Mouse (Mus musculus) right cerebral cortex, postnatal 4 days (tissue): ENCODE data around the gene Ahnak.
A peak's percentile ranks its signal among the peaks of the same experiment; 100 is the strongest.
"Not testable (repeated sequence)": the region's sequence is repeated elsewhere in the genome, so short reads cannot be mapped to it uniquely, and the experiment has no call there.

Source experiments
- DNase-seq: peaks from one replicate; pipeline ENCODE4 v3.0.0-alpha.2; 2022

Ahnak gene

DNA sequence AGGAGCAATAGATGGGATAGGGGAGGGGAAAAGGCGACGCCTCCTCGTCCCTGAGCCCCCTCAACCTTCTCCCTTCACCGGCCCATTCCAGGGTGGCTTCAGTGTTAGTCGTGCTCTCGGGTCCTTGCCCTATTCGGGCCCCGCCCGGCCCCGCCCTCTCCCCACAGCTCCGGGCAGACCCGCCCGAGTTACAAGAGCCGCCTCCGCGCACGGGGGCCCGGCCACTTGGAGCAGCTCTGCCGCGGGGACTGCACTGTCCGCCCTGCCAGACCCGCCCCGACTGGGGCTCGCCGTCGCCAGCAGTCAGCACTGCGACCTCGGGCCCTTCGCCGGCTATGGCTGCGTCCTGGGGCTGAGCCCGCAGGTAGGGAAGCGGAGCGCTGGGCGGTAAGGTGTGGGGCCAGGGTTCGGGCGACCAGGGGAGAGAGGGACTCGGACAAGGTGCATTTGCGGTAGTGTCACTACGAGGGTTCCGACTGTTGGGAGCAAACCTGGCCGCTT is at the start of gene Ahnak:
Gene Ahnak (plus strand): TSS at position 219 of the 501 bp plus-strand sequence.
- DNase-seq = no peak

GRCm38 (mm10) chr19:8940526-8941133 is 48.5 kb upstream of the Ahnak start:
- DNase-seq = no peak

- no peak for DNase-seq
These were observed 48.0 kb upstream of the Ahnak start for GRCm38 (mm10) chr19:8941136-8941514.

- peak; percentile 94 for DNase-seq
These were observed 47.4 kb upstream of the Ahnak start, which contains the start of gene Mta2 for GRCm38 (mm10) chr19:8941515-8942217. Mta2 (plus strand) TSS chr19:8941875.

DNA sequence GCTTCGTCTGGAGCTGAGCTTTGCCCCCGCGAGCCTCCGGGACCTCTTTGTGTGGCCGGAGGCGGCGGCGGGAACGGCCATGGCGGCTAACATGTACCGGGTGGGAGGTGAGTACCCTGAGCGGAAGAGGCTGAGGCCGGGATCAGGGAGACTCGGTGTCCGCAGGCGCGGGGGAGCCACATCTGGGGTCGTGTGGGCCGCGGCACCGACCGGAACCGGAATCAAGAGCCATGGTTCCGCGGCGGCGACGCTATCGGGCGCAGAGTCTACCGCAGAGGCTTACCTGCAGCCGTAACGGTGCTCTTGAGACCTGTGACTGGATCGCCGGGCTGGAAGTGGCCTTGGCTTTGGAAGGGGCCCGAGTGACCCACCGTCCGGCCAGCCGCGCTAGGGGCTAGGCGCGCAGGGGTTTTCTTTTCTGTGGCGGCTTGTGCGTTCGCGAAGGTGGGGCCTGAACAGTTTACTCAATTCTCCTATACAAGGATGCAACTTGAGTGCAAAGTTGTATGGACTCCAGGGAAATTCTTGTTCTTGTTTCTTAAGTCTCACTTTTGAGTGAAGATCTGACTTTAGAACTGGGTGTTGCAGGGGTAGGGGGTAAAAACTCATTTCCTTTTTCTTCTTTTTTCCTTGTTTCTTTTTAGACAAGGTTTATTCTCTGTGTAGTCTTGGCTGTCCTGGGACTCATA is 46.7 kb upstream of the Ahnak start:
- peak; percentile 58 for DNase-seq

DNA sequence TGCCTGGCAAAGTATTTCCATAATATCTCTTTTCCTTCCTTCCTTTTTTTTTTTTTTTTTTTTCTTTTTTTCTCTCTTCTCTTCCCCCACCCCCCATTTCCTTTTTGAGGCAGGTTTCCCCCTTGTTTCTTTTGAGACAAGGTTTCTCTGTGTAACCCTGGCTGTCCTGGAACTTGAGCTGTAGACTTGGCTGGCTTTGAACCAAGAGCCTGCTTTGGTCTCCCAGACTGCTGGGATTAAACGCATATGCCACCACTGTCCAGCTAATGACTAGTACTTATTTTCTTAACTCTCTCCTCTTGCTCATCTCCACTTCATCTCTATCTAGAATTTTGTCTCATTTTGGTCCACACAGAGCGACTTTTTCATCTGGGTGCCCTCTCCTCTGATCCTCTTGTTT is 46.0 kb upstream of the Ahnak start:
- no peak for DNase-seq

DNA sequence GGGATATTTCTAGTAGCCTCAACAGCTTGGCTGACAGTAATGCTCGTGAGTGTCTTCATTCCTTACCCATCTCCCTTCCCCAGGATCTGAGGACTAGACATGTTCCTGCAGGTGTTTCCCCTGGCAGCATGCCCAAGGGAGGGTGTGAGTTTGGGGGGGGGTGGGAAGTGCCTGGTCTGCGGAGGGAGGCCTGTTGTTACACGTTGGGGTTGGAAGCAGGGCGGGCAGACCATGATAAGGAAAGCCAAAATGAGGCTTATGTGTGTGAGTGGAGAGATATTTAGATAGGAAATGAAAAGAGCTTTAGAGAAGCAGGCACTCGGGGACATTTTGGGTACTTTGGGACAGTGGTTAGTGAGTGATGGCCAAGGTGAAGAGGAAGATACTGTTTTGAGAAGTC is 45.0 kb upstream of the Ahnak start:
- no peak for DNase-seq

DNA sequence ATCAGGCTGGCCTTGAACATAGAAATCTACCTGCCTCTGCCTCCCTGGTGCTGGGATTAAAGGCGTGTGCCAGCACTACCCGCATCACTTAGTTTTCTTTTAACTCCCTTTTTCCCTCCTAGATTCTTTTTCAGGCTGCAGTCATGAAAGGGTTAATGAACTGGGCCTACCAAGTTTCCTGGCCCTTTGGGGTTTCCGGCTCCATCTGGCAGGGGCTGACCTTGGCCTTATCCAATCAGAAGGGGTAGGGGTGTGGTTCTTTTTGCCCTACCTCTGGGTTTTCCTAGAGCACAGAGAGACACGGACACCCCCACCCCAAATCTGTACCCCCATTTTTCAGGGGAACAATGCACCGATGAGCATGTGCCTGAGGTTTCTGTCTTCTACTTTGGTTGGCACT is 44.3 kb upstream of the Ahnak start:
- DNase-seq = peak; percentile 55

- DNase-seq = no peak
These were observed 43.8 kb upstream of the Ahnak start for GRCm38 (mm10) chr19:8945251-8945650.

DNA sequence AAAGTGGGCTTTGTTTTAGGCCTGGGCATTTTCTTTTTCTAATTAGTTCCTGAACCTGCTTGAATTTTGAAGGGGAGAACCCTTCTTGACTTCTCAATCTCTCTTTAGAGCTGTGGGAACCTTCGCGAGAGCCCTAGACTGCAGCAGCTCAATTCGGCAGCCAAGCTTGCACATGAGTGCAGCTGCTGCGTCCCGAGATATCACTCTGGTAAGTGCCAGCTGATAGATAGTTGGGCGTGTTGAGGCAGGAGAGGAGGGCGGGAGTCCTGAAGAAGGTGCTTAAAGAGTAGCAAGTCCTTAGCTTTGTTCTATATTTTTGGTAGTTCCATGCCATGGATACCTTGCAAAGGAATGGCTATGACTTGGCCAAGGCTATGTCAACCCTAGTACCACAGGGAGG is 42.2 kb upstream of the Ahnak start:
- DNase-seq = no peak

- no peak for DNase-seq
These were observed 38.9 kb upstream of the Ahnak start for GRCm38 (mm10) chr19:8950190-8950589.

- peak; percentile 25 for DNase-seq
These were observed 36.8 kb upstream of the Ahnak start for GRCm38 (mm10) chr19:8952241-8952640.

GRCm38 (mm10) chr19:8953135-8954039 is 35.7 kb upstream of the Ahnak start, which contains the start of gene Tut1:
Tut1 (plus strand) TSS chr19:8953847.
- peak; percentile 81 for DNase-seq

- DNase-seq = no peak
These were observed 34.9 kb upstream of the Ahnak start for GRCm38 (mm10) chr19:8954171-8954570.

DNA sequence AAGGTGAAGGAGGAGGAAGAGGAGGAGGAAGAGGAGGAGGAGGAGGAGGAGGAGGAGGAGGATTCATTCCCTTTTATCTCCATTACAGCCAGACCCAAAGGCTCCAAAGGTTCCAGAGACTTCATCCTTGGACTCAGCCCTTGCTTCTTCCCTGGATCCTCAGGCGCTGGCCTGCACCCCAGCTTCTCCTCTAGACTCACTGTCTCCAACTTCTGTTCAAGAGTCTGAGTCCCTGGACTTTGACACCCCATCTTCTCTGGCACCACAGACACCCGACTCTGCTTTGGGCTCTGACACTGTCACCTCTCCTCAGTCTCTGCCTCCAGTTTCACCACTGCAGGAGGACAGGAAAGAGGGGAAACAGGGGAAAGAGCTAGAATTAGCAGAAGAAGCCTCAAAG is 26.8 kb upstream of the Ahnak start:
- DNase-seq = no peak

DNA sequence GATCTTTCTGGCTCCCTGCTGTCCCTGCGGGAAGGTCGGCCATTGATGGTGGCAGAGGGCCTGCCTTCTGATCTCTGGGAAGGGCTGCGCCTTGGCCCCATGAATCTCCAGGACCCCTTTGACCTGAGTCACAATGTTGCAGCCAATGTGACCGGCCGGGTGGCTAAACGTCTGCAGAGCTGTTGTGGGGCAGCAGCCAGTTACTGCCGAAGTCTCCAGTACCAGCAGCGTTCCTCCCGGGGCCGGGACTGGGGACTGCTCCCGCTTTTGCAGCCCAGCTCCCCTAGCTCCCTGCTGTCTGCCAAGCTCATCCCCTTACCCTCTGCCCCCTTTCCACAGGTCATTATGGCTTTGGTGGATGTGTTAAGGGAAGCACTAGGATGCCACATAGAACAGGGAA is 24.0 kb upstream of the Ahnak start:
- no peak for DNase-seq

GRCm38 (mm10) chr19:8965771-8966170 is 23.3 kb upstream of the Ahnak start:
- no peak for DNase-seq

- DNase-seq = no peak
These were observed 22.9 kb upstream of the Ahnak start for GRCm38 (mm10) chr19:8966198-8966589.

GRCm38 (mm10) chr19:8966590-8967372 is 22.3 kb upstream of the Ahnak start, which contains the start of gene Eef1g:
Eef1g (plus strand) TSS chr19:8967041.
- DNase-seq = peak; percentile 95

DNA sequence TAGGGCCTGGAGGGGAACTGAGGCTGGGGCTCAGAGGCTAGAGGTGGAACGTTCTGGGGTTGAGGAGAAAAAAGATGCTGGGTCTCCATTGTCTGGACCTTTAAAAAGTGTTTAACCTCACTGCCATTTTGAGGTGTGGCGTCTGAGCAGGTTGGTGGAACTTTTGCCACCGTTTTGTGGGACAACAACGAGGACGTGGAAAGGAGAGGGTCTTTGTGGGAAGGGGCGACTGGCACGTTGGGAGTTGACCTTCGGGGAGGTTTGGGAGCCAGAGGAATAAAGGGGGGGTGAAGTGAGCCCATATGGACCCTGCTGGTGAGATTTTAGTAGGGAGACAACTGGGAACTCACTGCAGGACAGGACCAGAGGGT is 21.7 kb upstream of the Ahnak start:
- DNase-seq = no peak

DNA sequence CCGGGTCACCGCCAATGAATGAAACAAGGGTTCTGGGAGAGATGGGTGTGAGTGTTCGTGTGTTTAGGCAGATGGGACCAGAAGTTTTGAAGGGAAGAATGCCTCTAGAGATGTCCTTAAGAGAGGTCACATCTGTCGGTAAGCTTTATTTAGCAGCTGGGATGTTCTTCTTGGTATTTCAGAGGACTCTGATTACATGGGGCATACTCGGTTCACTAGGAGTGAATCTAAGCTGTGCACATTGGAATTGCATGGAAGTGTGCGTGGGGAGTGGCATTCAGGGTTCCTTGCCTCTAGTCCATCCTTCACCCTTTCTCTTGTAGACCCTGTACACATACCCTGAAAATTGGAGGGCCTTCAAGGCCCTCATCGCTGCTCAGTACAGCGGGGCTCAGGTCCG is 21.2 kb upstream of the Ahnak start:
- no peak for DNase-seq

GRCm38 (mm10) chr19:8972491-8972890 is 16.6 kb upstream of the Ahnak start:
- not testable (repeated sequence) for DNase-seq
